Mouse (Mus musculus) monocyte, adult 59 days (primary cell): ENCODE measurements around the gene Cnot8. TPM values are rescaled to one million over a fixed set of nuclear protein-coding genes. Genes with fewer than 3 reads are reported as not detected.

Experiments used
- total RNA-seq, 2 experiments: library from RNA; stranded (reverse); gene quantifications; one replicate each; pipeline ENCODE4 v1.2.4; 2023

Cnot8 gene
- 10 to 100 TPM; 57.2 to 59.1 TPM for total RNA-seq

GRCm38 (mm10) chr11:58103697-58104306 lies at the start of gene Cnot8:
TSS of gene Cnot8 (plus strand) at chr11:58104153.

DNA sequence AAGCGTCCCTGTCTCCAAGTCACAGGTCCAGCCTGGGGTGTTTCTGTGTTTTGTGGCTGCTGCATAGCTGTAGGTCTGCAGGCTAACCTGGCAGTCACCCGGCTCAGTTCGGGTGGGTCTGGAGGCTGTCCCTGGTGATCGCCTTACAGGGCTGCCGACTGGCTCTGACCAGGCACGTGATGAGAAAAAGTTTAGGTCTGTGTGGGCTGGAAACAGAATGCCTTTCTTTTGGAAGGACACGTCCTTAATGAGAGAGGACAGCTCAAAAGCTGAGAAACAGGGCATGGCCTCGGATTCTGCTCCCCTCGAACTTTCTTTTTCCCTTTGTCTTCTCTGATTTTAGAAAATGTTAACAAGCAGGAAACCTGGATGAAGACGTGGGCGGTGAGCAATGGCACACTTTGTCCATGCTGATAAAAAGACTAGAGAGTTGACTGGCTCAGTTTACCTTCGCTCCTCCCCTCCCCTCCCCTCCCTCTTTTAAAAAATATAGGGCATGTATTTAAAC lies 10.9 kb upstream of the Cnot8 start, which contains the start of gene Gm12248:
Gene Gm12248 (minus strand): TSS at position 114 of the 508 bp plus-strand sequence.

Other genes with a start within 250 kb of the Cnot8 start
- 10 to 100 TPM; 92.1 to 98.8 TPM for gene Larp1, start 95.1 kb upstream of the Cnot8 start, total RNA-seq
- not detected for gene Gm12248, start 11.0 kb upstream of the Cnot8 start, total RNA-seq
- gene Gemin5, start 64.4 kb downstream of the Cnot8 start, total RNA-seq: 10 to 100 TPM in 1 of 2 experiments, 1 to 10 TPM in 1; 9.2 to 11.2 TPM
- gene Mrpl22, start 67.5 kb downstream of the Cnot8 start, total RNA-seq: 10 to 100 TPM; 22.9 to 24.6 TPM
- gene Igtp, start 95.4 kb downstream of the Cnot8 start, total RNA-seq: 10 to 100 TPM; 20.8 to 21.2 TPM
- 10 to 100 TPM; 17.7 to 23.9 TPM for gene Irgm2, start 95.5 kb downstream of the Cnot8 start, total RNA-seq
- not detected for gene 4930438A08Rik, start 170.6 kb downstream of the Cnot8 start, total RNA-seq
- gene Zfp692, start 202.9 kb downstream of the Cnot8 start, total RNA-seq: 10 to 100 TPM; 15.4 to 16.2 TPM
- gene Zfp672, start 226.2 kb downstream of the Cnot8 start, total RNA-seq: 10 to 100 TPM; 16.7 to 17.2 TPM
- 10 to 100 TPM; 18.2 to 26.0 TPM for gene Sh3bp5l, start 226.6 kb downstream of the Cnot8 start, total RNA-seq